Mouse (Mus musculus) adipocyte (in vitro differentiated cells): ENCODE measurements at regions not wholly inside any gene's neighbourhood (a gene's known extent, or its start where the extent isn't known, plus 50 kb on each side); places are given as distances from the start of the nearest gene placed in this dataset.
A peak's percentile ranks its signal among the peaks of the same experiment; 100 is the strongest.
"Not testable (repeated sequence)": the region's sequence is repeated elsewhere in the genome, so short reads cannot be mapped to it uniquely, and the experiment has no call there.

Experiments used
- DNase-seq: peaks from one replicate; pipeline ENCODE4 v3.0.0-alpha.2; 2016; ENCODE audit warnings: low spot score

DNA sequence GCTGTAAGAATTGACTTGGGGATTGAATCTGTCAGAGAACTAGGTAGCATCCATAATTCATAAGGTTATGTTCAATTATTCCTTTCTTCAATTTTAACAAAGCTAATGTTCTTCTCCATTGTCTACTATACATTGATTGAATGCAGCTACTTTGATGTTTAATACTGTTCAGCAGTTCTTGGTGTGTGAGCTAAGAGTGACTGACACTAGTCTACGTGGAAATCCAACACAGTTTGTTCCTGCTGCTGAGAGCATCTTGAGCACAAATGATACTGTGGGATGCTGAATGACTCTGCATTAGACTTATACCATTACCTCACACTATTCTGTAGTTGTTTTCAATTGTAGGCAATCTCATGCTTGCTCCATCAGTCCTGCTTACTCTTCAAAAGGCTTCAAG, 249.4 kb upstream of the Akr1e1 start:
- no peak for DNase-seq

DNA sequence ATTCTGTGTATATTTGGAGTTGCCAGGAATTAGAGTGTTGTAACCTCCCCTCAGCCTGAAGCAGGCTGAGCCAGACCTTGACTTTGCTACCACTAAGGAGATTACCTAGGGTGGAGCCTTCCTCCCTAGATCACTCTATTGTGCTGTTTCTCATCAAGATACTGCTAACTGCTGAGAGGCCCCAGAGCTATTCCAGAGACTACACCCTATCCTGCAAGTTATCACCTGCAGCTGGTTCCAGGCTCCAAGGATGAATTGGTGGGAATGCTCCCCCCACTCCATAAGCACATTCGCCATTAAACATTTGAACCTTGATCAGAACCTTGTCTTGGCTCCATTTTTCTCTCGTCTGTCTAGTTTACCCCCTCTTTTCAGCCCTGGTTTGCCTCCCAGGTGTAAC, 230.5 kb upstream of the Akr1e1 start:
- not testable (repeated sequence) for DNase-seq

DNA sequence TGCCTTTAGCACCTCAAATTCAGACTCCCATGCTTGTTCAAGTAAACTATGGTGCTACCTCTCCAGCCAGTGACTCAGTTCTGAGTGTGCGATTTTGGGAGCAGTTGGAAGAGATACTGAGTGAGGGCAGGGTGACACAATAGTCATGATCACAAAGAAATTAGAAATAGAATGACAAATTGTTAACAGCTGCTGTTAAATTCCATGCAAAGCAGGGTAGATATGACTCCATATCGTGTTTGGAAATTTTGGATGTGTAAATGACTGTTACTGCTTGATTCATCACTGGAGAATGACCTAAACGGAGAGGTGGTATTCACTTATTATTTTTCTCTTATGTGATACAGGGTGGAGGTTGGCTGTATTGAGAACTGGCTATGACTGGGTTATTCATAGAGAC, 217.8 kb upstream of the Akr1e1 start:
- no peak for DNase-seq

DNA sequence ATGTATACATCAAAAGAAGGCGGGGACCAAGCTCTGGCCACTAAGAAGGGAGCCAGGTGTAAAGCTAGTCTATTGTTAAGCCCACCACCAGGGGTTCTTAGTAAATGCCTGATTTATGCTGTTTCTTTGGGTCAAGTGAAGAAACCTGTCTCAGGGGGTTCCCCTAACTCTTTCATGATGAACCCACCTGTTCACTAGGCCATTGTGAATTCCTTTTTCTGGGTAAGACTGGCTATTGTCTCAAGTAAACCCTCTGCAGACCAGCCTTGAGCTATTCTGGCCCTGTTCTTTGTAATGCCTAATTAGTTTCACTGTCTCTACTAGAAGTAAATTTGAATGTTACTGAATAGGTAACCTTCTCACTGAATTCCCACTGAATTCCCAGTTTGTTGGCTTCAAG, 216.8 kb upstream of the Akr1e1 start:
- DNase-seq, result not testable (repeated sequence)

DNA sequence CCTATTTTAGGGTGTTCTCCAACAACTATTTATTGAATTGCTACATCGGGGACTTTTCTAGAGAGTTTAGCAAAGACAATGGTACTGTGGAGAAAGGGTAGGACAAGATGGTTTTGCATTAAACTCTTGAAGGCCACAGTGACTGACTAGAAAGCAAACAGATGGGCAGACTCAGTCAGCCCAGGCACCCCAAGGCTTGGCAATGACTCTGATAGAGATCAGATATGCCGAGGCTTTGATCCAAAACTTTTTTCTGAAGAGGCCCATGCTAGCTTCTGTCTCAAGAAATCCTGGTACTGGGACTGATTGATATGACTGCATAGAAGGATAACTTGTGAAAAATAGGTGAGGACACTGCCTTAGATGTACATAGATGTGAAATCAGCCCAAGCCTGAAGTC, 197.9 kb upstream of the Akr1e1 start:
- DNase-seq, result no peak

DNA sequence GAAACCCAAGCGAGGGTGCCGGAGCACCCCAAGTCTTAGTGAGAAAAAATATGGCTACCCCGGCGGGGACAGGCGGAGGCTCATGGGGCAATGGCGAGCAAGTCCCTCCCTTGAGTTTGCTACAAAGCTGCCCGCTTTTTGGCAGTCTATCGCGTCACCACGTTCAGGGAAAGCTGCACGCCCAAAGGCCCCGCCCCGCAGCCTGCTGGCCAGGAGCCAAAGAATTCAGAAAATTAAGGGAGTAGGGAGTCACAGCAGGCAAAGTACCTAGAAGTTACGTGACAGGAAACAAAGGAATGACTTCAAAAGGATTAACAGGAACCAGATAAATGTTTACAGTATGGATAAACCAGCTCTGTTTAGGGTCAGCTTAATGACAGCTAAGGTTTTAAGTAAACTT, 191.7 kb upstream of the Akr1e1 start:
- no peak for DNase-seq

DNA sequence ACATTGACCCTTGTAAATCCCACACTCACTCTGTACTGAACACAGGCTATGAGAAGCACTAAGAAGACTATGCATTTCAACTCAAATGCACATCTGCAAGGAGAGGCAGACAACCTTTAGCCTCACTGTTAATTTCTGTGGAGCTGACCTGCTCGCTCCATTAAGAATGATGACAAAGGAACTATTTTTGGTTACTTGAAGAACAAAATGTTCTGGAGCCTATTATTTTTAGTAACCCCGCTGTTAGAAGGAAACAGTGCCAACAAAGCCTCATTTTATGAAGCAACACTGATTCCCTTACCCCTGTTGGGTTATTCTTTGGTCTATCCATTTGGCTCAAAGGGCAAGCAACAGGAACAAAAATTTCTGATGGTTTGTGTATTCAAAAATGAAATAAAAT, 182.2 kb upstream of the Akr1e1 start:
- DNase-seq, result peak; percentile 86

DNA sequence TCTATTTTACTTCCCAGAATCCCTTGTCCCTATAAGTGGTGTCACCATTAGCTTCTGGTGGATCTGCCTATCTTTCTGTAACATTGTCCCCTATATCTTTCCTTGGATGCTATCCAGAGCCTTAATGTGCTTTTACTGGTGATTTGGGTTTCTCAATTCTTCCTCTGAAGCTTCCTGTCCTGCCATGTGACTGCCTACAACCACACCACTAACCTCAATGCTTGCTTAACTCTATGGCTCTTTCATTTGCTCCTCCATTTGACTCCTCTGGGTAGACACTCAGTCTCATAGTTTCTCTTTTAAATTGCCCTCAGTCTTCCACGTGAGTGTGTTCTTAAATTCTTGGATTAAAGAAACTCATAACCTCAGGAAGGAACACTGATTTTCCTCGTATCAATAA, 181.4 kb upstream of the Akr1e1 start:
- DNase-seq, result peak; percentile 45

DNA sequence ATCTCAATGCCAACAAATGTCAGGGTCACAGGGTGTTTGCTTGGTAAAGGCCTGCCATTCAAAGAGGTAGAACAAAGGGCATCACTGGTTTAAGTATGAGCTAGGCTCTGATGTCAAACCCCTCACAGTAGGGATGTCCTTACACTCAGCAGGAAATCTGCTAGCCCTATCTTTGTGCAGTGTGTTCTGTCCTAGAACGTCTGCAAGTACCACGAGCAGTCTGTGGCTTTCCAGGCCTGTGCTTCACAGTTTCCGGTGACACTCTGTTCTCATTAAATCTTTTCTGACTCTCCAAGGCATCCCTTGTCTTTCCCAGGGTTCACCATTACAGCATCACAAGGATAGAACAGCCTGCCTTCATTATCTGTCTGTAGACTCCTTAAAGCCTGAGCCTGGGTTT, 174.3 kb upstream of the Akr1e1 start:
- DNase-seq, result no peak

DNA sequence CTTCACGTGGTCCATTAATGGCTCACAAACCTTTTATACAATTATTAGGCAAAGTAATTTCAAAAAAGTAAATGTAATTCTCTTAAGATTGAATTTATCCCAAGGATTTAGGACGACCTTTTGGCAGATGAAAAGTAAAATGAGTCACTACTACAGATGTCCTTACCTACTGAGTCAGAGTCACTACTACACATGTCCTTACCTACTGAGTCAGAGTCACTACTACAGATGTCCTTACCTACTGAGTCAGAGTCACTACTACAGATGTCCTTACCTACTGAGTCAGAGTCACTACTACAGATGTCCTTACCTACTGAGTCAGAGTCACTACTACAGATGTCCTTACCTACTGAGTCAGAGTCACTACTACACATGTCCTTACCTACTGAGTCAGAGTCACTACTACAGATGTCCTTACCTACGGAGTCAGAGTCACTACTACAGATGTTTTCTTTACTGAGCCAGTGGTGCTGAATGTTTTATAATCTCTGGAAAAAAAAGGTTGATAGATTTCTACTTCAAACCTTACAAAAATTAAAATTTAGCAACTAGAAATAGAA, 169.4 kb upstream of the Akr1e1 start:
- DNase-seq, result not testable (repeated sequence)

DNA sequence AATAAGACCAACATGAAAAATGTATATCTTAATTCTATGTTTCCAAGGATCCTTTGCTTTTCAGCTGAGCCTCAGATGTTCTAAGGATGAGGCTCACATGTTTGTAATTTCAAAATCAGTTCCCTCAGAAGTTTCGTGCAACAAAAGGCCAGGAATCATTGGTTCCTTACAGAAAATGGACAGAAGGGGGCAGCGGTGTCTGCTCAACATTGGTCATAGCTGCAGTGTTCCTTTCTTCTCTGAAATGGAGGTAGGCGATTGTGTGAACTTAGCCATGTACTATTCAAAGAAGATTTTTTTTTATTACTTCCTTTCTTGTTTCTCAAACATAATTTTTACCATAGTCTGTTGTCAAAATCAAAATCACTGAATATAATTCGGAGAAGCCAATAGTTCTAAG, 167.9 kb upstream of the Akr1e1 start:
- peak; percentile 85 for DNase-seq

DNA sequence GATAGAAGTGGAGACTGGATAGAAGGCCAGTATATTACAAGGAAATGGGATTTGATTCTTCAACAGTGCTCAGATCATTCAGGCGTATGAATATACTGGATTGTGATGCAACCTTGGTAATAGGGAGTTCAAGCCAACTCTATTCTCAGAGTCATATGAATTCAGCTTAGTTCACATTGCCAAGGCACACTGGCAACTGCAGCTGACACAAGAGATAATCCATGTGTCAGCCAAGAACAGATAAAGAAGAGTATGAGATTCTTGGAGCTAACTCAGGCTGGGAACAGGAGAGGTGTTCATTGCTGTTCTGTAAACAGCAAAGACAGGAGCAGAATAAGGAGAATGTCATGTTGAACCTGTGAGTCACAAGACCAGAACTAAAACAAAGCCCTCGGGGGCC, 163.3 kb upstream of the Akr1e1 start:
- peak; percentile 82 for DNase-seq

DNA sequence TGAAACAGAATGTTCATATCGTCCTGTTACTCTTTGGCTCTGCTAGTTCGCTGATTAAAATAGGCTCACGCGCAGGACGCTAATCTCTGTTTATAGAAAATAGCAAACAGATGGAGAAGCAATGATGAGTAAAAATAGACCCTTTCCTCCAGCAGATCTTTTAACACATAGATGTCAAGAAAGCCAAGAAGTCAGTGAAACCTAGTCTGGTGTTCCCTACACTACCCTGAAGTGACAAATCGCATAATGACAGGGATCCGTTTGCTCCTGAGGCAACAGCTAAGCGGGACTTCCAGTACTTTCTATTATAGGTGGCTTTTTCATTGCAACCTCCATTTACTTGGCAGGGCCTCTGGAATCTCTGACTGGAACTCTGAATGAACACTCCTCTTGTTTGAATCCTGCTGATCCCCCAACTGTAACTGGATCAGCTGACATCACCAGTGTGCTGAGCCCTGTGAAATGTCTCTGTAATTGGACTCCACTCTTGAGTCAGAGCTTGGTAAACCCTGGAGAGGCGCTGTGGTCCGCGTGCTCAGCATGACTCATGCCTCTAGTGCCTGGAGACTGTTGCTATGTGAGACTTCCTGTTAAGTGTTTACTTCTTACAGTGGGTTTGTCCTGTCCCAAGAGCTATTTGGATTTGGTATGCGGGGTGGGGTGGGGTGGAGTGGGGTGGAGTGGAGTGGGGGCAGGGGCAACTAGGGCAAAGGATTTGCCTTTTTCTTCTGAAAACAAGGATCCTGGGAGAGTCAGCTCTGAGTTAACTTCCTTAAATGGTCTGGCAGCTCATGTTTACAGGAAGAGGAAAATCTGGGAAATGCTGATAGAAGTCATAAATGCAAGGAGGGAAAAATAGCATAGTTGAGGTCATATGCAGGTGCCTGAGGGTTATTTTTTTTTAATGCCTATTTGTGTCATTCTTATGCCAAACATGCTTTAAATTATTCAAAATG, 162.4 kb upstream of the Akr1e1 start:
- peak; percentile 96 for DNase-seq

DNA sequence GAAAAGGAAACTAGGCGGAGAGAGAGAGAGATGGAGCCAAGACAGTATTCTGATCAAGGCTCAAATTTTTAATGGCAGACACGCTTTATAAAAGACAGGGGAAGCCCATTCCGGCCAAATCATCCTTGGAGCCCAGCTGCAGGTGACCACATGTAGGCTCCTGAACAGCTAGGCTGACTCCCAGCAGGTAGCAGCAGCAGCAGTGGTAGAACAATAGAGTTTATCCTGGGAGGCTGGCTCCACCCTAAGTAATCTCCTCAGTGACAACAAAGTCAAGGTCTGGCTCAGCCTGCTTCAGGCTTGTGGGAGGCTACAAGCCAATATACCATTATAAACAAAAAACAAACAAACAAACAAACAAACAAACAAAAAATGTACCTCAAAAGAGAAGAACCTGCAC, 151.0 kb upstream of the Akr1e1 start:
- DNase-seq, result no peak

DNA sequence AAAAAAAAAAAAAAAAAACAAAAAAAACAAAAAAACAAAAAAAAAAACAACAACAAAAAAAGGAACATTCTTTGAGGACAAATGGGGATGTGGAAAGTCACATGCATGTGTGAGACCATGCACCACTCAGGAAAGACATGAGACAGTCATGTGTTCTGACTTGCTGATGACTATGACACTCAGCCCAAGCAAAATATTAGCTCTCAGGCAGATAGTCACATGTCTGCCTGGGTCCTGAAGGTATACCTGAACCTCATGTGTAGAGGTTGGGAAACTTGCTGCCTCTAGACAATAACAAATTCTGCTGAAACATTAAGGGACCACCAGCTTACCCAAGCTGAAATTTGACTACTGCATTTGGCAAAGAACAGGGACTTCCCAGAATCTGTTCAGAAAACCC, 147.6 kb upstream of the Akr1e1 start:
- no peak for DNase-seq

DNA sequence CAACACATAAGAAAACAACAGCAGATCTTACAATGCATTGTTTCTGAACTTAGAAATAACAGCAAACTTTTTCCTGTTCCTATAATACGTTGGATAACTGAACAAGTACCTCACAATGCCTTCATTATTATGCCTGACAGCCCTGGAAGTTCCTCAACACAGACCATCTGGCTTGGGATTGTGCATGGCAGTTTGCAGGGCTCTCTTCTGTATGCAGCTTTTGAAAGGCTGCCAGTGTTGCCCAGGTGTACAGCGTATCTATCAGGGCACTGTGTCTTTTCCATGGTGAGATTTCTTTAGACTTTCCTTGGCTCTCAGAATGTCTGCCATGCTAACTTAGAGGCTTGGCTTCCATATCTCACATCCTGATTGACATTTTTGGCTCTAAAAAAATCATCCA, 134.0 kb upstream of the Akr1e1 start:
- DNase-seq, result no peak

DNA sequence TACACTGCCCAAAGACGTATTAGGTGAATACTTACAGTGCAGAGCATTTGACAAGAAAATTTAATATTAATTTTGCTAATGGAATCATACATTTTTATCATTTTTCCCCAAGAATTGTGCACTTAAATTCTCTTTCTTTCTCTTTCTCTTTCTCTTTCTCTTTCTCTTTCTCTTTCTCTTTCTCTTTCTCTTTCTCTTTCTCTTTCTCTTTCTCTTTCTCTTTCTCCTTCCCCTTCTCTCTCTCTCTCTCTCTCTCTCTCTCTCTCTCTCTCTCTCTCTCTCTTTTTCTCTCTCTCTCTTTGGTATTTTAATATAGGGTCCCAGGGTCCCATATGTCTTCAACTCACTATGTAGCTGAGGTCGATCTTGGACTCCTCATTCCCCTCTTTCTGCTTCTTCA, 107.3 kb upstream of the Akr1e1 start:
- not testable (repeated sequence) for DNase-seq

DNA sequence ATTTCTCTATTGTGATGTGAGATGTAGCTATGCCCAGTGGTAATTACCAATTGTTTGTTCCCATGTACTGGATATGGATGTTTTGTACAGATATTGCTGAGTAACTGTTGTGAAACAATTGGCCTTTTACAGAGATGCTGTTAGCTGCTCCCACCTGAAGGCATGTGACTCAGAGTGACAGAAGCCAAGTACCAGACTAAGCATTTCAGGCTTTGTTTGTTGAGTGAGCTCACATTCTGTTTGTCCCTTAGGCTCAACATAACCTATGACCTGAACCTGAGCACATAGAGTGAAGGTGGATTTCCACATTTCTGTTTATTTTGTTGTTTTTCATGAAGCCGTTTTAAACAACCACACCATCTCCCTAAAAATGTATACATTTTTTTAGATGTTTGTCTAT, 105.8 kb upstream of the Akr1e1 start:
- DNase-seq, result peak; percentile 12

DNA sequence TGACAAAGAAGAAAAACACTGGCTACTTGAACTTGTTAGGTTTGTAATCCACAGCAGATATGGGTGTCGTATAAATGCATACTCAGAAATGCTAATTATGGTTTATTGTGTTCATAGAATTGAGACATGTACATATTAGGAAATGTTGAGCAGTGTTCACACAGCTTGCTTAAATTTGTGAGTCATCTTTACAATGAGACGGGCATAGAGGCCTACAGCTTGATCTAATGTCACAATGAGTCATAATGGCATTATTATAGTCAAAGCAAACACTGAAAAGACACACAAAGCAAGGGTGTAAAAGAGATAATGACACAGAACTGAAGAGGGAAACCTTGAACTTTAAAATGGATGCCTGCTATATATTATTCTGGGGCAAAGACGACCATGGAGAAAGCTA, 103.7 kb upstream of the Akr1e1 start:
- DNase-seq, result no peak

DNA sequence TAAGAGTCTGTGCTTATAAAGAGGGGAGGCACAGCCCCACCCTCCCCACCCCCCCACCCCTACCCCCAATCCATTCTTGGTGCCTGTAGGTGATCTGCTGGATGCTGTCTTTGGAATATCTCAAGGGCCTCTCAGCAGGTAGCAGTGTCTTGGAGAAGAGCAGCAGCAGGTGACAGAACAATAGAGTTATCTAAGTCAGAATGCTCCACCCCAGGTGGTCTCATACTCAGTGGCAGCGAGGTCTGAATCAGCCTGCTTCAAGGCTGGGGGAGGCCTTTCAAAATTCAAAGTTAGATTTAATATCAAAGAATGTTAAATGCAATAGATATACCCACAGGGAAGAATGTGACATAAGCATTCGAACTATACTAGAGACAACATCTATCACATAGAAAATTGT, 90.6 kb upstream of the Akr1e1 start:
- DNase-seq, result not testable (repeated sequence)

DNA sequence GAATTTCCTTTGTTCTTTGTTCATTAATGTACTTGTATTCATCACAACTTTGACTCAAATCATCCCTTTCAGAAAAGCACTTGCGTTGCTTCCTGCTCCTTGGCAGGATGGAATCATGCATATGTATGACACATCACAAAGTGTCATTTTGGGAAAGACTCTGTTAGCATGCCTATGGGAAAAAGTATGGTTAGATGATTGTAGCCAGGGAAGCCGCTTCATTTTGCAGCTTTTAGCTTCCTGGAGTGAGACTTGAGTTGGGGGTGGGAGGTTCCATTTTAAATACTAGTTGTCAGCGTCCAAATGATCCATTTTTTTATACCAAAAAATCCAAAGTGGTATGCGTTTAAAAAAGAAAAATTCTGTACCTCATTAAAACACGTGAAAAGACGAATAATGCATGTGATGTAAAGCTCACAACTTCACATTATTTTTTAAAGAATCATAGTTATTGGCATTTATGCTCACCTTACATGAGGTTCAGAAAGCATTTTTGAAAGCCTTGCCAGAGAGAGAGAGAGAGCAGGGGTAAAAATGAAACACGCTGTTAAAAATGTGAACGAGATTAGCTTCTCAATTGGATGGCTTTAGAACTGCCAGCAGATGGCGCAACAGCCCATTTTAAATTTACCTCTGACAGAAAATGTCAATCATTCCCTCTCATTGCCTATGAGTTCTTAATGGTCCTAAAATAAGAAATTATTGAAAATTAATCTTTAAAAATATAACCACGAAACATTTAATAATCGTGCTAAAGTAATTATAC, 57.6 kb upstream of the Akr1e1 start:
- DNase-seq, result peak; percentile 84

DNA sequence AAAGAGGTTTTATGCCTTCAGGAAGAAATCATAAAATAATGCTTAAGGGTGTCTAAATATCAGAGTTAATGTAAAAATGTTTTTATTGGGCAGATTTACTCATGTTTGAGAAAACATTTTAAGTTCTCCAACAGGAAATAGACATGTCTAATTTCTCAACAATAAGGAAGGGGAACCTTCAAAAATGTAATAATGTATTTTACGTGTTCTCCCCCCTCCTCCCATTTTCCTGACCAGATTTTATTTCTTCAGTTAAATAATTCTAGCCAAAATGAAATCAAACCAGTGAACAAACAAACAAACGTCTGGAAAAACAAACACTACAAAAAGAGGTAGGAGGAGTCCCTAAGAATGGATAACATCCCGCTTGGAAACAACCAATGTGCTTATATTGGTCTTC, 54.4 kb upstream of the Akr1e1 start:
- no peak for DNase-seq
